Mouse (Mus musculus) cortical plate, adult 2 months (tissue): Measurements from ENCODE around the gene Nmb. TPM values are rescaled to one million over a fixed set of nuclear protein-coding genes. Genes with fewer than 3 reads are reported as not detected.
A peak's percentile ranks its signal among the peaks of the same experiment; 100 is the strongest.

Experiments
- H3K27ac ChIP-seq: fragments of 200-500 bp; 2 replicates; pipeline ENCODE4 v1.5.1; 2012; ENCODE audit warnings: low read length, control low read depth, inconsistent platforms; ENCODE audit not compliant: insufficient read depth
- H3K4me1 ChIP-seq: fragments of 200-500 bp; 2 replicates; pipeline ENCODE4 v1.6.1; 2011; ENCODE audit warnings: low read length; ENCODE audit not compliant: control insufficient read depth, insufficient read depth
- H3K4me3 ChIP-seq: fragments of 200-500 bp; 2 replicates; pipeline ENCODE4 v1.5.1; 2011; ENCODE audit warnings: mild to moderate bottlenecking, low read length, control low read depth; ENCODE audit not compliant: insufficient read depth
- CTCF ChIP-seq: fragments of 200-500 bp; IDR thresholded peaks from 2 replicates; pipeline ENCODE4 v1.5.1; 2011; ENCODE audit warnings: mild to moderate bottlenecking, control low read depth, low read length; ENCODE audit not compliant: insufficient read depth; ENCODE audit errors: extremely low read depth
- POLR2A ChIP-seq: fragments of 200-500 bp; IDR thresholded peaks from 2 replicates; pipeline ENCODE4 v1.6.1; 2011; ENCODE audit warnings: mild to moderate bottlenecking, low read length, control low read depth; ENCODE audit not compliant: insufficient read depth; ENCODE audit errors: extremely low read depth
- polyA plus RNA-seq: library from polyadenylated mRNA; depleted of rRNA; stranded (reverse); fragments of >200 nt; gene quantifications from 2 replicates; pipeline ENCODE4 v1.2.3, GENCODE M21; 2012

Gene Nmb
- polyA plus RNA-seq, 1 experiment = 17.0 TPM

GRCm38 (mm10) chr7:80882830-80883505 lies 21.9 kb downstream of the Nmb start:
- Histone ChIP-seq H3K4me3 (peak overlapping the region; percentile 14), H3K4me1 (no peaks in the 10 kb centered on the region), H3K27ac (no peak overlapping the region)
- peak; percentile 46; the same call in 1 of the 2 replicates for TF ChIP-seq POLR2A
- TF ChIP-seq CTCF = peak; percentile 37; the same call in 1 of the 2 replicates

DNA sequence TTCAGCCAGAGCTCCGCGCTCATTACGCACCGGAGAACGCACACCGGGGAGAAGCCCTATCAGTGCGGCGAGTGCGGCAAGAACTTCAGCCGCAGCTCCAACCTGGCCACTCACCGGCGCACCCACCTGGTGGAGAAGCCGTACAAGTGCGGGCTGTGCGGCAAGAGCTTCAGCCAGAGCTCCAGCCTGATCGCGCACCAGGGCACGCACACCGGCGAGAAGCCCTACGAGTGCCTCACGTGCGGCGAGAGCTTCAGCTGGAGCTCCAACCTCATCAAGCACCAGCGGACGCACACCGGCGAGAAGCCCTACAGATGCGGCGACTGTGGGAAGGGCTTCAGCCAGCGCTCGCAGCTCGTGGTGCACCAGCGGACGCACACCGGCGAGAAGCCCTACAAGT lies 29.1 kb downstream of the Nmb start:
- no peaks in the 10 kb centered on the region for H3K4me1 ChIP-seq
- no peak overlapping the region for H3K27ac ChIP-seq
- no peak for TF ChIP-seq CTCF
- no peak for TF ChIP-seq POLR2A
- H3K4me3 ChIP-seq = no peak overlapping the region

GRCm38 (mm10) chr7:80873631-80874030 lies 31.2 kb downstream of the Nmb start:
- TF ChIP-seq CTCF = no peak
- H3K4me1 ChIP-seq = no peaks in the 10 kb centered on the region; the same call in 1 of the 2 replicates
- H3K27ac ChIP-seq = no peak overlapping the region
- no peak overlapping the region for H3K4me3 ChIP-seq

DNA sequence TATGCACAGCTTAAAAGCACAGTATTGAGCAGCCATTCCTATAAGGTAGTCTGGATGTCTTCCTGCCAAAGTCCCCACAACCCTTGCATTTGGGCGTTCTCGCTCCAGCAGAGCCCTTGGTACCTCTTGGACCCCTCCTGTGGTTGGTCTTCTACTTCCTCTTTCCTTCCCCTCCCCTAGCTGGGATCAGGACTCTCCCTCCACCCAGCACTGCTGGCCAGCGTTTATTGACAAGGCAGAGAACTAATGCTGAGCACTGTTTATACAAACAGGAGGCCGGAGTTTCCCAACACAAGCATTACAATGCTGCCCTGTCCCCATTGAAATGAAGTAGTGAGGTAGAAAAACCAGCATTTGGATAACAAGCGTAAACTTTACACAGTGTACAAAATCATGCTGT lies 31.8 kb downstream of the Nmb start:
- TF ChIP-seq CTCF (no peak), POLR2A (no peak)
- no peak overlapping the region for H3K4me3 ChIP-seq
- no peak overlapping the region for H3K27ac ChIP-seq
- no peaks in the 10 kb centered on the region; the same call in 1 of the 2 replicates for H3K4me1 ChIP-seq

- Histone ChIP-seq H3K4me3 (no peak overlapping the region), H3K27ac (no peak overlapping the region), H3K4me1 (peaks cover 8% of the 10 kb centered on the region)
- TF ChIP-seq POLR2A (no peak), CTCF (no peak)
These were observed 36.2 kb downstream of the Nmb start for GRCm38 (mm10) chr7:80868686-80869085.

DNA sequence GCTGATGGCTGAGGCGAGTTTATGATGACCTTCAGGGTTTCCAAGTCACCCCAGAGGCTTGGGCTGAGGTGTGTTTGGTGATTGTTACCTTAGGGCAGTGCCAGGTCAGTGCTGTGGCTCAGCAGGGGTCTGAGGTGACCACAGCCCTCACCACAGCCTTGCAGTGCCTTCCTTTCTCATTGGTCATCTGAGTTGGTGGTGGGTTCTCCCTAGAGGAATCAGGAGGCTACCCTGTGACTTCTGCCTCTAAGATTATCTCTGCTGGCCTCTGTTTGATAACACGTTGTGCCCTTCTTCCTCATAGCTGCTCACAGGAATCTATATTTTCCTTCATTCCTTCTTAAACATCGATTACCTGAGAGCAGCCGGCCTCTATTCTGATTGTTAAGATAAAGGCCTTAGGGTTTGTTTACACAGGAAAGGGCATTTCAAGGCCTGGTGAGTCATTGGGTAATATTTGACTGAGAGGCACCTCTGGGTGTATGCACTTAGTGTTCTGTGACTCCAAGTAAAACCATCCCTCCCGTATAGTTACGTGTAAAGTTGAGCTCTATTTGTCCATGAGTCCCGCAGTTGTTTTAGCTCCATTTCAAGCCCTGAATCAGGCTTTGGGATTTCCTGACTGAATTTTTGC lies 38.2 kb downstream of the Nmb start:
- TF ChIP-seq CTCF (no peak), POLR2A (no peak)

DNA sequence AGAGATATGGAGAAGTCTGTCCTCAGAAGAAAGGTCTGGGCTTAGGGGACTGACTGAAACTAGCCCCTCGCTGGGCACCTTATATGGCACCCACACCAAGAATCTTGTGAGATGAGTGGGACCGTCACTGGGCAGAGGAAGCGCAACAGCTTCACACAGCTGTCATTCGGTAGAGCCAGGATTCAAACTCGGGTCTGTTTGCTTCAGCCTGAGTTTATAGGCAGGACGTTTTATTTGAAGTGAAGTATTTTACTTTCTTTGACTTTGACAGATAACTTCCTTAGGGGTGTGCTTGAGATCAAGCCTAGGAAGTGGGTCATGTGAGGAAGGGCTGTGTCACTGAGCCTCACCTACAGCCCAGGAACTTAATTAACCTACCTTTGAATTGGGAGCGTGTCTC lies 39.4 kb downstream of the Nmb start:
- no peak for TF ChIP-seq CTCF
- TF ChIP-seq POLR2A = no peak
- H3K4me1 ChIP-seq = peaks cover 12% of the 10 kb centered on the region
- H3K4me3 ChIP-seq = no peak overlapping the region
- no peak overlapping the region for H3K27ac ChIP-seq

More for the DNA sequence above, 38.2 kb downstream of the Nmb start:
- Histone ChIP-seq H3K27ac (no peak overlapping the region), H3K4me1 (peaks cover 12% of the 10 kb centered on the region), H3K4me3 (no peak overlapping the region)

GRCm38 (mm10) chr7:80864831-80865230 lies 40.0 kb downstream of the Nmb start:
- TF ChIP-seq CTCF (no peak), POLR2A (no peak)
- H3K4me3 ChIP-seq = peak overlapping the region; percentile 11; the same call in 1 of the 2 replicates
- peaks cover 12% of the 10 kb centered on the region for H3K4me1 ChIP-seq
- H3K27ac ChIP-seq = no peak overlapping the region

DNA sequence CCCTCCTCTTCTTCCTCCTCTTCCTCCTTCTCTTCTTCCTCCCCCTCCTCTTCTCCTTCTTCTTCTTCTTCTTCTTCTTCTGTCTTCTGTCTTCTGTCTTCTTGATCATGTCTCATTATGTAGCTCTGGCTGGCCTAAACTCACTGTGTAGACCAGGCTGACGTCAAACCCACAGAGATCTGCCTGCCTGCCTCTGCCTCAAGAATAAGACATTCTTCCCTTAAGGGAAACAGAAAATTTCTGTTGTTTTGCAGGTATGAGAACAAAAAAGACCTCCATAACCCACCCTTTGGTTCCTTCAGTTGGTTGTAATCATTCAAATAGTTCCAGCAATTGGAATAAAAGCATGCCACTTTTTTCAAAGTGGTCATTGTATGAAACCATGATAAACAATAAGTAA lies 40.7 kb downstream of the Nmb start:
- Histone ChIP-seq H3K4me3 (no peak overlapping the region), H3K27ac (peak overlapping the region; percentile 46; the same call in 1 of the 2 replicates), H3K4me1 (peaks cover 12% of the 10 kb centered on the region)
- TF ChIP-seq POLR2A = no peak
- no peak for TF ChIP-seq CTCF

DNA sequence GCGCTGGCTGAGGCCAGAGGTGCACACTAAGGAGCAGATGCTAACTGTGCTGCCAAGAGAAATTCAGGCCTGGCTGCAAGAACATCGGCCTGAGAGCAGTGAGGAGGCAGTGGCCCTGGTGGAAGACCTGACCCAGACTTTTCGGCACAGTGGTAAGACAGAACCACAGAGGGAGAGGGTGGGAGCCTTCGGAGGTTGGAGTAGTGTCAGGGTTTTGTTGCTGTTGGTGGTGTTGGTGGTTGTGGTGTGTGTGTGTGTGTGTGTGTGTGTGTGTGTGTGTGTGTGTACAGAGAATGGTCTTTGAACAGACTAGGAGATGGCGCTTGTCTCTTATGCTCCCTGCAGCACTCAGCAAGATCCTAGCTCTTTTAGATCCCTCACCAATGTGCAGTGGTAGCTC lies 41.4 kb downstream of the Nmb start:
- TF ChIP-seq POLR2A (no peak), CTCF (no peak)
- H3K27ac ChIP-seq = peak overlapping the region; percentile 8; the same call in 1 of the 2 replicates
- peaks cover 12% of the 10 kb centered on the region for H3K4me1 ChIP-seq
- peak overlapping the region; percentile 28 for H3K4me3 ChIP-seq
